Mouse (Mus musculus) layer of hippocampus, adult 2 months (tissue): ENCODE measurements around the gene Rad23b. TPM values are rescaled to one million over a fixed set of nuclear protein-coding genes. Genes with fewer than 3 reads are reported as not detected.
A peak's percentile ranks its signal among the peaks of the same experiment; 100 is the strongest.
"Not testable (repeated sequence)": the region's sequence is repeated elsewhere in the genome, so short reads cannot be mapped to it uniquely, and the experiment has no call there.

Source experiments
- DNase-seq, 2 experiments: peaks; one replicate each; pipeline ENCODE4 v3.0.0; 2022; ENCODE audit warnings: low spot score in 2 of 2
- H3K27ac ChIP-seq: fragments of 200-600 bp; 2 replicates; pipeline ENCODE4 v1.8.1; 2022
- H3K4me3 ChIP-seq: fragments of 200-600 bp; 2 replicates; pipeline ENCODE4 v1.8.1; 2022; ENCODE audit warnings: mild to moderate bottlenecking
- CTCF ChIP-seq: fragments of 200-600 bp; conservative IDR thresholded peaks from 2 replicates; pipeline ENCODE4 v1.8.1; 2022; ENCODE audit warnings: antibody characterized with exemption, mild to moderate bottlenecking, moderate library complexity
- long read RNA-seq, 2 experiments: library from polyadenylated mRNA; stranded (forward); transcript quantifications; one replicate each; pipeline ENCODE4 v2.0.0; 2021; ENCODE audit warnings: borderline mapping rate in 2 of 2
- total RNA-seq, 2 experiments: library from RNA; stranded (reverse); gene quantifications; 2 replicates each; pipeline ENCODE4 v1.2.3; 2021

The Rad23b gene
- 100 to 1,000 TPM; 173 to 183 TPM for total RNA-seq
- long read RNA-seq, experiment 1, transcript Rad23b-201 (10 exons, 3,810 nt) = major isoform, 24 of 35 reads
- long read RNA-seq, experiment 1, partial matches to known transcripts = 1 of 35 reads
- long read RNA-seq, experiment 1, other reads (novel, unspliced or antisense) = 9 of 35 reads
- long read RNA-seq, experiment 2, transcript Rad23b-201 (10 exons, 3,810 nt) = major isoform, 25 of 44 reads
- long read RNA-seq, experiment 2, partial matches to known transcripts = 4 of 44 reads
- long read RNA-seq, experiment 2, other reads (novel, unspliced or antisense) = 15 of 44 reads

- peak; percentile 100 for DNase-seq
- peak within 1 kb of the TSS; percentile 96 for H3K4me3 ChIP-seq
- TF ChIP-seq CTCF = peak; percentile 27; the same call in 1 of the 2 replicates
- peak within 1 kb of the TSS; percentile 97 for H3K27ac ChIP-seq
Observed at GRCm38 (mm10) chr4:55349452-55350218, at the start of gene Rad23b. Rad23b (plus strand) TSS chr4:55350043.

- no peak for TF ChIP-seq CTCF
- H3K4me3 ChIP-seq = no peak overlapping the region
- no peak for DNase-seq
- H3K27ac ChIP-seq = no peak overlapping the region
Observed at GRCm38 (mm10) chr4:55304121-55304520, 45.7 kb upstream of the Rad23b start.

DNA sequence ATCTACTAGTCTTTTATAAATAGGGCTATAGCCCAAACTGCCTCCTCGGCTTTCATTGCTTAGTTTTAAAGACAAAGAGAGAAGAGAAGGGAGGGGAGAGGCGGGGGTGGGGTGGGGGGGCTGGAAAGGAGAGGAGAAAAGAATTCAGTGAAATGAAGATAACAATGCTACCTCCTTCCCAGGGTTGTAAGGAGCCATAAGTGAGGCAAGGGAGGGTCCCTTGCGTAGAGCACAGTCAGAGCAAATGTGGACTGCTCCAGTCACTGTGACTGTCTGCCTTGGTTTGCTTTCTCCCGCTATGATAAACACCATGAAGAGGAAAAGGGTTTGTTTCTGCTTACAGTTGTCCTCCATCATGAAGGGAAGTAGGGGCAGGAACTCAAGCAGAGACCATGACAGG is 43.2 kb upstream of the Rad23b start:
- no peak for DNase-seq
- Histone ChIP-seq H3K27ac (no peak overlapping the region), H3K4me3 (no peak overlapping the region)
- no peak for TF ChIP-seq CTCF

DNA sequence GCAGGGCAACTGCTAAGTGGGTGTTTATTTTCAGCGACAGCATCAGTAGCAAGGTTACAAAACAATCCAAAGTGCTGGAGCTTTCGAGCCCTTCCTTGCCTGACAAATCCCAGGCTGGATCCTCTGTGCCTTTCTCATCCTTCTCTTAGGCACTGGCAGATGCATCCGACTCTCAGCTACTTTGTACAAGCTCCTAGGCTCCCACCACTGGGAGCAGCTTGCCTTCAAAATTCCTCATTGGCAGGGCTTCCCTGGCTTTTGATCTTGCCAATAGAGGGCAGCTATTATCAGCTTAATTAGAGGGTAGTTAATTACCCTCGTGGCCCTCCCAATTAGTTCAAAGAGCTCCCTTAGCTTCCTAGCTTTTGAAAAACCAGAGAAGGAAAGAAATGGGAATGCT is 33.1 kb upstream of the Rad23b start:
- TF ChIP-seq CTCF = peak; percentile 33
- Histone ChIP-seq H3K27ac (no peak overlapping the region), H3K4me3 (no peak overlapping the region)
- no peak for DNase-seq

DNA sequence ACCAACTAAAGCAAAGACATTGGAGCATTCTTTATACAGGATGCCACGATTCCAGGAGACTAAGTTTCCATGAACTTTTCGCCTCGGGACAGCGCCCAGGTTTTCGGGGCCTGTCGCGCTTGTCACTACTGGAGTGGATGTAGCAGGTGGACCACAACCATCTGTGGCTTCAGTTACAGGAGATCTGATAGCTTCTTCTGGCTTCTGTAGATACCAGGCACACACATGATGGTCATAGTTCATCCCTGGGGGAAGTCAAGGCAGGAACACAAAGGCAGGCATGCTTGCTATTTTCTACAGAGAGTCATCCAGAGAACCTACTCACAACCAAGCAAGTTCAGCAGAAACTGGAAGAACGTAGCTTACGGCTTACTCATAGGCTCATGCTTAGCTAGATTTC is 31.5 kb upstream of the Rad23b start:
- H3K4me3 ChIP-seq, H3K27ac ChIP-seq, DNase-seq: not testable (repeated sequence)

- no peak for DNase-seq
- H3K27ac ChIP-seq = no peak overlapping the region
- H3K4me3 ChIP-seq = no peak overlapping the region
- TF ChIP-seq CTCF = no peak
Observed at GRCm38 (mm10) chr4:55325786-55326518, 23.9 kb upstream of the Rad23b start.

GRCm38 (mm10) chr4:55327508-55327907 is 22.3 kb upstream of the Rad23b start:
- no peak for TF ChIP-seq CTCF
- Histone ChIP-seq H3K27ac (no peak overlapping the region), H3K4me3 (no peak overlapping the region)
- DNase-seq = no peak

DNA sequence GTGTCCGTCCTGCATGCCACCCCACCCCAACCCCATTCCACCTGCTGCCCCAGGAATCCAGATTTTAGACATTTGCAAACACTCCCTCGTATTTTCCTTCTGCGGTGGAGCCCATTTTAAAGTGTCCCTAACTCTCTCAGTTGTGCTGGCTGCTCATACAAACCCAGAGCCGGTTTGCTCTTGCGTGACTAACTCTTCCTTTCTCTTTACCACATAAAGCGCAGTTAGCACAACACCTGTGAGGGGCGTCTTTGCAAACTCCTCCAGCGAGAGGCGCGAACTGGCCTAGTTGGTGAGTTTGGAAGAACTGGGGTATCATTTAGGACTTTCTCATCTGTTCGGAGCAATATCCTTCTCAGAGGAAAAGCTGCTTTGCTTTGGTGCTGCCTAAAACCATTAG is 21.4 kb upstream of the Rad23b start:
- Histone ChIP-seq H3K27ac (no peak overlapping the region), H3K4me3 (no peak overlapping the region)
- no peak for DNase-seq
- TF ChIP-seq CTCF = no peak

GRCm38 (mm10) chr4:55328928-55329327 is 20.9 kb upstream of the Rad23b start:
- DNase-seq, H3K4me3 ChIP-seq, H3K27ac ChIP-seq: not testable (repeated sequence)

GRCm38 (mm10) chr4:55329621-55330346 is 20.1 kb upstream of the Rad23b start:
- Histone ChIP-seq H3K4me3 (no peak overlapping the region), H3K27ac (no peak overlapping the region)
- no peak for DNase-seq
- no peak for TF ChIP-seq CTCF

GRCm38 (mm10) chr4:55335030-55335770 is 14.6 kb upstream of the Rad23b start:
- no peak for DNase-seq
- Histone ChIP-seq H3K27ac (no peak overlapping the region), H3K4me3 (no peak overlapping the region)
- no peak for TF ChIP-seq CTCF

DNA sequence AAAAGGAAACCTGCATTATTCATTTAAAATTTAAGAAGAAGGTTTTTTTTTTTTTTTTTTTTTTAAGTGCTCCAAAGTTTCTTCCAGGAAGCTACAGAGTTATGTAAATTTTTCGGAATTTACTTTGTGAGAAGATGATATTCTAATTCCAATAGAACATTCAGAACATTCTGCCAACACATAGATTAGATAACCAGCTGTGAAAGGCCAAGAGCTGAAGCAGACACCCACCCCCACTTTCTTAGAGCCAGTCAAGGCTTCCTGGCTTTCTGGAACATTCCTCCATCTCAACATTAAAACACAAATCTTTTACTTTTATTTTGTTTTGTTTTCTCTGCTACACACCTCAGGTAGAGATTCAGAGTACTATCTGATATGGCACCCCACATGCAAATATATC is 10.9 kb upstream of the Rad23b start:
- TF ChIP-seq CTCF = no peak
- Histone ChIP-seq H3K4me3 (no peak overlapping the region), H3K27ac (no peak overlapping the region)
- DNase-seq = no peak
